Mouse (Mus musculus) embryonic stem cell, embryonic (primary cell): ENCODE measurements around the gene Mrpl14.

Experiments
- CTCF ChIA-PET, 4 experiments: fragments of 300-600 bp in 2 of 4; fragments of 350-600 bp in 2 of 4; sonication (Branson Sonifier 250); formaldehyde crosslinking; loops; one replicate each; lab custom pipeline; 2022; ENCODE audit warnings: inconsistent platforms in 2 of 4; lab: Charles Lee
- POLR2A ChIA-PET, 4 experiments: fragments of 300-600 bp in 2 of 4; fragments of 350-600 bp in 2 of 4; sonication (Branson Sonifier 250); formaldehyde crosslinking; loops; one replicate each; lab custom pipeline; 2022; ENCODE audit warnings: antibody characterized with exemption in 4 of 4, inconsistent platforms in 1 of 4; lab: Charles Lee

Gene Mrpl14

DNA sequence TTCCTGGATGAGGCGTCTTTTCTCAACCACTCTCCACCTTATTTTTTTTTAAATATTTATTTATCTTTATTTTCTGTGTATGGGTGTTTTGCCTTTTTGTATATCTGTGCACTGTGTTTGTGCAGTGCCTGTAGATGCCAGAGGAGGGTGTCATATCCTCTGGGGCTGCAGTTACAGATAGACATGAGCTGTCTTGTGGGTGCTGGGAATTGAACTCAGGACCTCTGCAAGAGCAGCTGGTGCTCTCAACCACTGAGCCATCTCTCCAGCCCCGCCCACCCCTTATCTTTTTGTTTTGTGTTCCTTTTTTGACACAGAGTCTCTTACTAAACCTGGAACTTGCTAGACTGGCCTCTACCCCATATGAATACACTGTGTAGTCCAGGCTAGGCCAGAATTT lies 41.4 kb downstream of the Mrpl14 start:
- CTCF ChIA-PET, result interaction anchor here in 2 of 4 experiments (0.7 to 1.0 kb wide), 2 partner anchors 98 to 186 kb away, joined by 3 to 5 read pairs; no protein-coding TSS in a partner anchor
- POLR2A ChIA-PET, result interaction anchor here in 1 of 4 experiments (1.4 to 2.0 kb wide), 2 partner anchors 9 to 145 kb away, joined by 3 to 9 read pairs; no protein-coding TSS in a partner anchor

GRCm38 (mm10) chr17:45727983-45728723 lies 42.0 kb downstream of the Mrpl14 start:
- ChIA-PET CTCF (interaction anchor here in 3 of 4 experiments (0.7 to 1.3 kb wide), 5 partner anchors 10 to 305 kb away, joined by 3 to 9 read pairs (median 3); no protein-coding TSS in a partner anchor), POLR2A (interaction anchor here in 2 of 4 experiments (1.4 to 2.0 kb wide), 2 partner anchors 8 to 39 kb away, joined by 5 to 9 read pairs; no protein-coding TSS in a partner anchor)

GRCm38 (mm10) chr17:45729387-45729786 lies 43.3 kb downstream of the Mrpl14 start:
- ChIA-PET POLR2A (interaction anchor here in 1 of 4 experiments (0.6 to 1.4 kb wide), 3 partner anchors 38 to 119 kb away, joined by 3 to 5 read pairs (median 3); no protein-coding TSS in a partner anchor), CTCF (interaction anchor here in 3 of 4 experiments (1.0 to 3.8 kb wide), 5 partner anchors 11 to 431 kb away, joined by 5 to 20 read pairs (median 9); partner anchors contain the start of genes Vegfa (in 2 of the 3) and Gtpbp2 (in 1 of the 3))

DNA sequence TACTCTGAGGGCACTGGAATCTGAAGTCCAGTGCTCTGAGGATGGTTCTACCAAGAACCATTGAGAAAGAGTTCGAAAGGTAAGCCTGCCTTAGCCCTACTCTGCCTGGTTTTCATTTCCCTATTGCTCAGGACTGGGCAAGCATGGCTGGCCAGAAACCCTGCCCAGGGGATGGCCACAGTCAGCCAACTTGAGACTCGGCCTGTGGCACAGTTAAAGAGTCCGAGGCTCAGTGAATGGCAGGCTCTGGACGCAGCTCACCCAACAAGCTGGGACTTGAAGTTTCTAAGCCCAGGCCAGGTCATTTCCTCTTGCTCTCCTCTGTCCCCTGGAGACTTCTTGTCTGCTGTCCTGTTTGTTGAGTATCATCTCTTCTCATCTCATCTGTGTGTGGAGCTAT lies 44.6 kb downstream of the Mrpl14 start:
- ChIA-PET CTCF (interaction anchor here (0.6 to 3.8 kb wide), 74 partner anchors 8 to 790 kb away, joined by 3 to 20 read pairs (median 3); partner anchors contain the start of genes Vegfa (in 3 of the 4) and Gtpbp2 (in 2 of the 4)), POLR2A (interaction anchor here (0.5 to 1.7 kb wide), 22 partner anchors 12 to 1123 kb away, joined by 3 to 15 read pairs (median 4); partner anchors contain the start of genes Vegfa (in 3 of the 4), Gtpbp2 (in 1 of the 4), Hsp90ab1 (in 1 of the 4) and Lrrc73 (in 1 of the 4))

DNA sequence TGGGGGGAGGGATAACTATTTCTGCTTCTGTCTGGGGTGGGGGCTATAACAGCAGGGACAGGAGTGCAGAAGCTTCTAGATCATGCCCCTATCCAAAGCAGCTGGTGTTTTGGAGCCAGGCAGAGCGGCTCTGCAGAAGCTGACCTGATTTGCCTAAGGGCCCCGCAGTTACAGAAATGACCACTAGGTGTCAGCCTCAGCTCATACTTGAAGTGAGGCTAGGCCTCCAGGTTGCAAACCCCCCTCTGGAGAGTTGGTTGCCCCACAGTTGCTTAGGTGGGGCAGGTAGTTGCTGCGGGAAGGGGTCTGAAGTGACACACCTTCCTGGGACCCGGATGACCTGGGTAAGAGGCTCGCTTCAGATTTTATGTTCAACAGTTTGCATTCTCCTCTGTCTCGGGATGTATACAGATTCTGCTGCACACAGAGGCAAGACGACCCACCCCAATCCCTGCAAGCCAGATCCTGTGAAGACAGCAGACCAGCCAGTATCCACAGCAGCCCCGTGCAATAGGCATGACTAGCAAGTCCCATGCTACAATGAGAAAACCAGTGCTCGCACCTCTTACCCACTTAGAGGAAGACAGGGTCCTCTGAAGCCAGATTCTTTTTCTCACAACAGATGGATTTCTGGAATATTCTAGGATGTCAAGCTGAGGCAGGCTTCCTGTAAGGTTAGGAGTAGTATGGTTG lies 45.2 kb downstream of the Mrpl14 start:
- POLR2A ChIA-PET, result interaction anchor here (0.5 to 1.7 kb wide), 25 partner anchors 12 to 522 kb away, joined by 3 to 15 read pairs (median 3); partner anchors contain the start of genes Vegfa (in 3 of the 4), Gtpbp2 (in 1 of the 4), Hsp90ab1 (in 1 of the 4) and Lrrc73 (in 1 of the 4)
- CTCF ChIA-PET, result interaction anchor here (0.6 to 3.8 kb wide), 76 partner anchors 9 to 789 kb away, joined by 3 to 20 read pairs (median 3); partner anchors contain the start of genes Vegfa (in 3 of the 4) and Gtpbp2 (in 2 of the 4)

GRCm38 (mm10) chr17:45733038-45733734 lies 47.1 kb downstream of the Mrpl14 start:
- POLR2A ChIA-PET, result interaction anchor here in 3 of 4 experiments (0.7 to 6.1 kb wide), 34 partner anchors 8 to 434 kb away, joined by 3 to 44 read pairs (median 4); partner anchors contain the start of genes Vegfa (in 3 of the 3), Gtpbp2 (in 1 of the 3), Mad2l1bp (in 1 of the 3) and Rsph9 (in 1 of the 3)
- CTCF ChIA-PET, result interaction anchor here (0.5 to 4.8 kb wide), 25 partner anchors 8 to 434 kb away, joined by 3 to 47 read pairs (median 6); partner anchors contain the start of genes Vegfa (in 3 of the 4) and Gtpbp2 (in 1 of the 4)

GRCm38 (mm10) chr17:45733735-45734301 lies 47.7 kb downstream of the Mrpl14 start, which contains the start of gene 1600014C23Rik:
TSS of gene 1600014C23Rik (minus strand) at chr17:45733844.
- POLR2A ChIA-PET, result interaction anchor here in 3 of 4 experiments (0.8 to 6.1 kb wide), 23 partner anchors 9 to 426 kb away, joined by 3 to 44 read pairs (median 4); partner anchors contain the start of genes Vegfa (in 2 of the 3), Gtpbp2 (in 1 of the 3), Mad2l1bp (in 1 of the 3) and Rsph9 (in 1 of the 3)
- CTCF ChIA-PET, result interaction anchor here in 3 of 4 experiments (0.7 to 4.8 kb wide), 29 partner anchors 8 to 538 kb away, joined by 3 to 47 read pairs (median 4); partner anchors contain the start of genes Vegfa (in 3 of the 3) and Gtpbp2 (in 1 of the 3)

- ChIA-PET CTCF (interaction anchor here (0.5 to 4.8 kb wide), 41 partner anchors 9 to 537 kb away, joined by 3 to 47 read pairs (median 4); partner anchors contain the start of genes Vegfa (in 4 of the 4), Gtpbp2 (in 1 of the 4), Mrps18a (in 1 of the 4) and Rsph9 (in 1 of the 4)), POLR2A (interaction anchor here in 3 of 4 experiments (0.7 to 6.1 kb wide), 30 partner anchors 7 to 438 kb away, joined by 3 to 44 read pairs (median 4); partner anchors contain the start of genes Mad2l1bp (in 2 of the 3), Vegfa (in 2 of the 3), Gtpbp2 (in 1 of the 3) and Rsph9 (in 1 of the 3))
Observed at GRCm38 (mm10) chr17:45734333-45734732, 48.2 kb downstream of the Mrpl14 start.

GRCm38 (mm10) chr17:45734881-45735280 lies 48.8 kb downstream of the Mrpl14 start:
- ChIA-PET CTCF (interaction anchor here (0.5 to 4.8 kb wide), 58 partner anchors 9 to 684 kb away, joined by 3 to 47 read pairs (median 4); partner anchors contain the start of genes Vegfa (in 4 of the 4), Gtpbp2 (in 1 of the 4), Mrps18a (in 1 of the 4) and Polh (in 1 of the 4)), POLR2A (interaction anchor here in 3 of 4 experiments (0.7 to 6.1 kb wide), 42 partner anchors 8 to 438 kb away, joined by 3 to 44 read pairs (median 4); partner anchors contain the start of genes Mad2l1bp (in 2 of the 3), Vegfa (in 2 of the 3), Aars2 (in 1 of the 3) and Gtpbp2 (in 1 of the 3))

DNA sequence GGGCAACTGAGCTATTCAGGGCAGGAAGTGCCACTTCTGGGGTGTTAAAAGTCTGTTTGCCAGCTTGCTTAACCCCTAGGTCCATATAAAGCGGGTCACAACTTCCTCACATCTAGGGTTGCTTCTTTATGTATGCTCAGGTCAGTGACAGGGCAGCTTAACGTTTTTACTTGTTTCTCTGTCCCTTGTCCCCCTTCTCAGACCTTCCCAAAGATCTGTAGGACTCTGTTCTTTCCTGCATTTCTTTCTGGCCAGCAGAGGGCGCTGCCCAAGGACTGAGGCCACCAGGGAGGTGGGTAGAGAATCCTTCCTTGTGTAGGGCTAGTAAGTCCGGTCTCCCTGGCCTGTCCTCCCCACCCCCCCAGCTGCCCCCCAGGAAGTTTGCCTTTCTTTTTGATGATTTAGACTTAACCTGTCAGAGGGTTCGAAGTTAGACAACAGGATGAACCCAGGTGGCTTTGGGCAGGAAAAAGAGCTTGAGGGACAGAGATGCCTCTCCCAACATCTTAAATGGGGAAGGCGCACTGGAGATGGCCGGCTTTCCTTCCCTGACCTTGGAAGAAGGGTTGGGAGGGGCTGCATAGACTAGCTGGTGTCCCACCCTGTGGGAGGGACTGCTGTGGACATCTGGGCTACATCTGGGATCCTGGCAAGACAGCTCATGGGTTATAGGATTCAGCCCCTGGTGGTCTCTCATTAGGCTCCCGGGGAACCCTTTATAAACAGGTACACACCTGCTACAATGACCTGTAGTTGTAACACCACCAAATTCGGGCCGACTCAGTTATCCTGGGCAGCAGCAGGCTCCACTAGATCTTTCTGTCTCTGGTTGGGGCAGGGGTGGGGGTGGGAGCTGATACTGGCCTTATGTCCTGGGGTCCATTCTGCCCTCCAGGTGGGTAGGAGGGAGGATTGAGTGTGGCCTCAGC lies 49.5 kb downstream of the Mrpl14 start:
- ChIA-PET POLR2A (interaction anchor here in 3 of 4 experiments (0.6 to 6.1 kb wide), 63 partner anchors 9 to 719 kb away, joined by 3 to 44 read pairs (median 4); partner anchors contain the start of genes Rsph9 (in 2 of the 3), Vegfa (in 2 of the 3), Aars2 (in 1 of the 3) and Cdc5l (in 1 of the 3)), CTCF (interaction anchor here (0.5 to 4.8 kb wide), 96 partner anchors 9 to 1953 kb away, joined by 3 to 47 read pairs (median 4); partner anchors contain the start of genes Vegfa (in 4 of the 4), Gtpbp2 (in 1 of the 4), Mad2l1bp (in 1 of the 4) and Mrps18a (in 1 of the 4))

GRCm38 (mm10) chr17:45736311-45737077 lies 50.4 kb downstream of the Mrpl14 start:
- POLR2A ChIA-PET, result interaction anchor here in 3 of 4 experiments (0.6 to 6.1 kb wide), 43 partner anchors 9 to 718 kb away, joined by 3 to 44 read pairs (median 5); partner anchors contain the start of genes Vegfa (in 2 of the 3), Gtpbp2 (in 1 of the 3), Hsp90ab1 (in 1 of the 3) and Mad2l1bp (in 1 of the 3)
- CTCF ChIA-PET, result interaction anchor here (0.5 to 4.8 kb wide), 50 partner anchors 10 to 1564 kb away, joined by 3 to 47 read pairs (median 5); partner anchors contain the start of genes Vegfa (in 4 of the 4), Gtpbp2 (in 1 of the 4), Mad2l1bp (in 1 of the 4) and Polh (in 1 of the 4)

GRCm38 (mm10) chr17:45737078-45737601 lies 51.0 kb downstream of the Mrpl14 start:
- ChIA-PET POLR2A (interaction anchor here in 3 of 4 experiments (0.5 to 6.1 kb wide), 11 partner anchors 10 to 519 kb away, joined by 3 to 44 read pairs (median 6); partner anchors contain the start of gene Vegfa (in 1 of the 3)), CTCF (interaction anchor here (0.6 to 4.2 kb wide), 10 partner anchors 10 to 395 kb away, joined by 3 to 47 read pairs (median 6); partner anchors contain the start of gene Vegfa (in 1 of the 4))
